Mouse (Mus musculus): ENCODE measurements around the gene Ecpas. TPM values are rescaled to one million over a fixed set of nuclear protein-coding genes. Genes with fewer than 3 reads are reported as not detected.

Gene Ecpas
- polyA plus RNA-seq, 1 experiment: 33.4 TPM

DNA sequence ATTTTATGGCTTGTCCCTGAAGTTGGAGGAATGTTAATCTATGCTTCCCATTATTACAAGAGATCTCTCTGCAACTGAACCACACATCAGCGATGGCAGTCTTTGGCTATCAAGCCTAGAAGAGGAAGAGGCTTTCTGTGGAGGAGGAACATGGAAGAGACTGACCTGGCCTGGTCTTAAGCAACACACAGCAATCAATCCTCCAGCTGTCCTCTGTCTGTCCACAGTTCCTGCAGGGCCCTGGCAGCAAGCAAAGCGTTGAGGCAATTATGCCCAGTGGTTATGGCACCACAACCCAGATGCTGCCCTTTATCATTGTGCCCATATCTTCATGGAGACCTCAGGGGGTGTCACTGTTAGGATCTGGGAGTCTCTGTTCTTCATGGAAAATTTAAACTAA is 11.4 kb upstream of the Ecpas start:
- TF ChIP-seq CTCF (IDR thresholded peaks at IDR 0.05; ENCODE audit: control insufficient read depth, insufficient read depth, low read length) (no peak), POLR2A (IDR thresholded peaks at IDR 0.05; ENCODE audit: borderline replicate concordance, control insufficient read depth, low read depth, low read length) (no peak)
- no peak overlapping the region for H3K27ac ChIP-seq (ENCODE audit: control insufficient read depth, insufficient read depth, low read depth, low read length, poor library complexity)
- WGBS: 39% methylated on average over 2 of the region's 2 CpGs
- peaks cover 1% of the 10 kb centered on the region; the same call in 1 of the 2 replicates for H3K4me1 ChIP-seq (ENCODE audit: control insufficient read depth, insufficient read depth, low read length)
- H3K4me3 ChIP-seq (replicated peaks; ENCODE audit: control insufficient read depth, low read depth, low read length): no peak overlapping the region

- Histone ChIP-seq H3K4me1 (ENCODE audit: control insufficient read depth, insufficient read depth, low read length) (peaks cover 2% of the 10 kb centered on the region; the same call in 1 of the 2 replicates), H3K27ac (ENCODE audit: control insufficient read depth, insufficient read depth, low read depth, low read length, poor library complexity) (no peak overlapping the region), H3K4me3 (replicated peaks; ENCODE audit: control insufficient read depth, low read depth, low read length) (no peak overlapping the region)
- 62% methylated on average over 8 of the region's 8 CpGs for WGBS
- TF ChIP-seq POLR2A (IDR thresholded peaks at IDR 0.05; ENCODE audit: borderline replicate concordance, control insufficient read depth, low read depth, low read length) (no peak), CTCF (IDR thresholded peaks at IDR 0.05; ENCODE audit: control insufficient read depth, insufficient read depth, low read length) (no peak)
Observed at GRCm38 (mm10) chr4:58915081-58915826, 2.7 kb upstream of the Ecpas start.

DNA sequence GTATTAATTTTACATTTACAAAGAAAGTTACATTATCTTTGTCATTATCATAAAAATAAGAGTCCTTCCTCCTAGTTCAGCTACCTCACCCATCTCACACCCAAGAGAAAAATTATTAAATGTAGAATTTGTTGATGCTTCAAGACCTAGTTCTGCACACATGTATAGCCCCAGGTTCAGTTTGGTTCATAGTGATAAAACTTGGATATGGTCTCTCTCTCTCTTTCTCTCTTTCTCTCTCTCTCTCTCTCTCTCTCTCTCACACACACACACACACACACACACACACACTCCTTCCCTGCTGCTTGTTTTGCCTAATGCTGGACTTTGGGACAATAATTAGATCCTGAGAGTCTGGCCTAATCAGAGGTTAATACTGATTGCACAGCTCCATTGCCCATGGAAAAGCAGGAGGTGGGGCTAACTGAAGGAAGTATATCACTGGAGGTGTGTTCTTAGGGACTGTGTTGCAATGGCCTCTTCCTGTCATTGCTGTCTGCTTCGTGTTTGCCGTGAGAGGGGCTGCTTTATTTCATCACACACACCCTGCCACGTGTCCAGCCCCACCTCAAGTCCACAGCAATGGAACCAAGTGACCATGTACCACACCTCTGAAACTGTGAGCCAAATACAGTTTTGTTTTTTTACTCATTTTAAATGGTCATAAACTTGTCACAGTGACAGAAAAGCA is 932 bp upstream of the Ecpas start:
- peaks cover 2% of the 10 kb centered on the region; the same call in 1 of the 2 replicates for H3K4me1 ChIP-seq (ENCODE audit: control insufficient read depth, insufficient read depth, low read length)
- H3K4me3 ChIP-seq (replicated peaks; ENCODE audit: control insufficient read depth, low read depth, low read length): no peak overlapping the region
- 18% methylated on average over 3 of the region's 3 CpGs for WGBS
- no peak overlapping the region for H3K27ac ChIP-seq (ENCODE audit: control insufficient read depth, insufficient read depth, low read depth, low read length, poor library complexity)
- TF ChIP-seq CTCF (IDR thresholded peaks at IDR 0.05; ENCODE audit: control insufficient read depth, insufficient read depth, low read length): no peak
- TF ChIP-seq POLR2A (IDR thresholded peaks at IDR 0.05; ENCODE audit: borderline replicate concordance, control insufficient read depth, low read depth, low read length): no peak

DNA sequence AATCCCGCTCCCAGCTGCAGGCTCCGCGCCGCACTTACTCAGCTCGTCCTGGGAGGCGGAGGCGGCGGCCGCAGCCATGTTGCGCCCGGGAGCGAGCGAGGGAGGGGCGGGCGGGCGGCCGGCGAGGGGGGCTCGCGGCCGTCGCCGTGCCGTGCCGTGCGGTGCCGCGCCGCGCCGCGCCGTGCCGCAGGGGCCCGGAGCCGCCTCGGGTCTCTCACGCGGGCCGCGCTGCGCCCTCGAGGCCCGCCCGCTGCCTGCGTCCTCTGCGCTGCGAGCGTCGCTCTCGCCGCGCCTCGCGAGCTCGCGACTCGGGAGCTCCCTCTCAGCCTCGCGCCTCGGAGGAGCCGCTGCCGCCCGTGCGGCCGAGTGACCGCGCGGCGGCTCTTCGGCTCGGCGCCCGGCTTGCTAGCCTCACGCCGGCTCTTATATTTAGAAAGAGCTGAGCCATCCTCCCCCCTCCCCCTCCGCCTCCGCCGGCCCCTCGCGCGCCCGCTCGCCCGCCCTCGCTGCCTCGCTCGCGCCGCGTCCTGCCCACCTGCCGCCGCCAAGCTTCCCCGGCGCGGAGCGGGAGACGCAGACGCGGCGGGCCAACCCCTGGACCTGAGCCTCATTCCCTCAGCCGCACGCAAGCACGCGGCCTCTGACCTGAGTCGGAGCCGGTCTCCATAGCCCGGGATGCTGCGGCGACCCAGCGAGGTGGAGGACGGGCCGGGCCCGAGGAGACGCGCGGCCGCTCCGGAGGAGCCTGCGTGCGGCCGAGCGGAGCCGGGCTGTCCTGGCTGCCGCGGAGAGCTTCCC is 519 bp downstream of the Ecpas start:
- under 1% methylated on average over 113 of the region's 126 CpGs for WGBS
- Histone ChIP-seq H3K4me3 (replicated peaks; ENCODE audit: control insufficient read depth, low read depth, low read length) (peak overlapping the region; percentile 87), H3K27ac (ENCODE audit: control insufficient read depth, insufficient read depth, low read depth, low read length, poor library complexity) (peak overlapping the region; percentile 98), H3K4me1 (ENCODE audit: control insufficient read depth, insufficient read depth, low read length) (peaks cover 2% of the 10 kb centered on the region; the same call in 1 of the 2 replicates)
- TF ChIP-seq CTCF (IDR thresholded peaks at IDR 0.05; ENCODE audit: control insufficient read depth, insufficient read depth, low read length) (no peak), POLR2A (IDR thresholded peaks at IDR 0.05; ENCODE audit: borderline replicate concordance, control insufficient read depth, low read depth, low read length) (no peak)

DNA sequence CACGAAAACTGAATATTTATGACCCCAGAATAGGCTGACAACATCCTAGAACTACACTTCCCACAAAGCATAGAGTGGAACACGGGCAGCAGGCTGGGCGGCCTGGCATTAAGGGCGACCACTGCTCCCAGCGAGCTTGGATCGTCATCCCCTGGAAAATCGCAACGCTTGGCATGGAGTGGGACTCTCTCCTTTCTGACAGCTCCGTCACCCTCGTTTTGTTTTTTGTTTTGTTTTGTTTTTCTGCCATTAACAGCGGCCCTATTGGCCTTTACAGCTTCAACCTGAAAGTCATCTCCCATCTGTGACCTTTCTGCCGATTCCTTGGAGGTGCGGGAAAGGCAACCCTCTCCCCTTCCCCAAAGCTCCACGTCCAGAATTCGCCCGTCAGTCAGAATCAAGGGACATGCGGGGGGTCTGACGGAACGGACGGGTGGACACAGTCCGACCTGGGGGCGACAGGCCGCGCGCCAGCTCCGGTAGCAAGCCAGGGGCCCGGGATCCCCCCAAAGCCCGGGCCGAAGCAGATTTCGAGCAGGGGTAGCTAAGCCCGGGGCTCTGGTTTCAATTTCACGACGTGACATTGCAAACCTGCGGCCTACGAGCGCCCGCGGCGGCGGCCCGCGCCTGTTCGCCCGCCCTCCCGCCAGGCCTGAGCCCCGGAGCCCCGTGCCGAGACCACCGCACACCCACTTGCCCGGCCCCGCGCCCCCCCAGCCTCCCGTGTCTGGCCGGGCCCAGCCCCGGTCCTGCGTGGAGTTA is 1.3 kb downstream of the Ecpas start:
- Histone ChIP-seq H3K4me3 (replicated peaks; ENCODE audit: control insufficient read depth, low read depth, low read length) (peak overlapping the region; percentile 87), H3K4me1 (ENCODE audit: control insufficient read depth, insufficient read depth, low read length) (peaks cover 2% of the 10 kb centered on the region; the same call in 1 of the 2 replicates), H3K27ac (ENCODE audit: control insufficient read depth, insufficient read depth, low read depth, low read length, poor library complexity) (peak overlapping the region; percentile 98)
- TF ChIP-seq CTCF (IDR thresholded peaks at IDR 0.05; ENCODE audit: control insufficient read depth, insufficient read depth, low read length) (no peak), POLR2A (IDR thresholded peaks at IDR 0.05; ENCODE audit: borderline replicate concordance, control insufficient read depth, low read depth, low read length) (0 out of 2 replicates have a peak, but pooled peaks have one; percentile 4)
- under 1% methylated on average over 50 of the region's 56 CpGs for whole genome bisulfite sequencing

DNA sequence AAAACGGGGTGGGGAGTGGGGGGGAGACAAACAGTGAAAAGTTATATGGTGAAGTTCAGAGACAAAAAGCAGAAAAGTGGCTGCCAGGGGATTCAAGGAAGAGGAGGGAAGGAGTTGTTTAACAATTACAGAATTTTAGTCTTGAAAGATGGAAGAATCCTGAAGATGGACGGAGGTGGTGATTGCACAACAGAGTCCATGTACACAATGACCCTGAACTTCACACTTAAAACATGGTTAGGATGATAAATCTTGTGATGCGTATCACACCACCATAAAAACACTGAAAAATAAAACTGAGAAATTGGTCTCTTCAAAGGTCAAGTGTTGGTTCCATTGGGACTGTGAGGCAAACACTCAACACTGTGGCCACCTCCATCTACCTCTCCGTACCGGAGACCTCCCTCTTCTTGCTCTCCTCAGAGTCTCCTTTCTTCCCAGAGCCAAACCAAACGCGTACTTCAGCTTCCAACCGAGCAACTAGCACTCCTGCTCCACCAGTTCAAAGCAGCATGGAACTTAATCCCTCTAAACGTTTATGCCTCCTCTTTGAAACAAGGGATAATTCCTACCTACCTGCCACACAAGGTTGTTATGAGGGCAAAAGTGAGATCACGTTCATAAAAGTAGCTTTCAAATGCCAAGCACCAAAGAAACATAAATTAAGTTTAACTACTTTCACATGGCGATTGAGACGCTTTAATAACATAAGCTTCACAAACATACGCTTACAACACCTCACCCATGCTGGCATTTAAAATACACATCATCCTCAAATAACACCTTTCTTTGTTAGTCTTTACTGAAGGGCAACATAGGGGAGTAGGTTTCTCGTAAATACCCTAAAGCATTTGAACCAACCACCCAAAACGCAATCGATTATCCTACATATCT is 2.1 kb downstream of the Ecpas start:
- Histone ChIP-seq H3K4me3 (replicated peaks; ENCODE audit: control insufficient read depth, low read depth, low read length) (no peak overlapping the region), H3K4me1 (ENCODE audit: control insufficient read depth, insufficient read depth, low read length) (peaks cover 2% of the 10 kb centered on the region; the same call in 1 of the 2 replicates)
- 38% methylated on average over 16 of the region's 16 CpGs for WGBS

GRCm38 (mm10) chr4:58907453-58907852 is 5.1 kb downstream of the Ecpas start:
- H3K4me3 ChIP-seq (replicated peaks; ENCODE audit: control insufficient read depth, low read depth, low read length): no peak overlapping the region
- no peak overlapping the region for H3K27ac ChIP-seq (ENCODE audit: control insufficient read depth, insufficient read depth, low read depth, low read length, poor library complexity)
- WGBS: 23% methylated on average over 1 of the region's 1 CpGs
- TF ChIP-seq CTCF (IDR thresholded peaks at IDR 0.05; ENCODE audit: control insufficient read depth, insufficient read depth, low read length) (no peak), POLR2A (IDR thresholded peaks at IDR 0.05; ENCODE audit: borderline replicate concordance, control insufficient read depth, low read depth, low read length) (no peak)
- H3K4me1 ChIP-seq (ENCODE audit: control insufficient read depth, insufficient read depth, low read length): no peaks in the 10 kb centered on the region; the same call in 1 of the 2 replicates

More for the DNA sequence above, 2.1 kb downstream of the Ecpas start:
- TF ChIP-seq POLR2A (IDR thresholded peaks at IDR 0.05; ENCODE audit: borderline replicate concordance, control insufficient read depth, low read depth, low read length): no peak
- TF ChIP-seq CTCF (IDR thresholded peaks at IDR 0.05; ENCODE audit: control insufficient read depth, insufficient read depth, low read length): no peak
- H3K27ac ChIP-seq (ENCODE audit: control insufficient read depth, insufficient read depth, low read depth, low read length, poor library complexity): no peak overlapping the region
